Mouse (Mus musculus): ENCODE results near the gene Lypd6.

Gene Lypd6

DNA sequence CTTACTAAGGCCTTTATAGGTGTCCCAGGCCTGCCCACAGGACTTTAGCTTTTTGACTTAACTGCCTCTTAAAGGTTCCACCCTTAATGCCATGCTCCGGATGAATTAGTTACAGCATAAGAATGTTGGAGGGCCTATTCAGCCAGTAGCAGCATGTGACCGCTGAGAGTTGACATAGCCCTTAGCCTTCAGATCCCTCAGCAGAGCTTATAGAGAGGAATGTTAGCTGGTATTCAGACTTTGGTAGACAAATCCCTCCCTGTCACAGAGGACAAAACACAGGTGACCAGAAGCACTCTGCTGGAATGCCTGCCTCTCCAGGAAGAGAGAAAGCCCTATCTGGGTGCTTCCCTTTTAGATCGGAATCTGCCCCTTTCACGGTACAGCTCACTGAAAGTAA, 109.5 kb downstream of the Lypd6 start:
- DNase-seq = no peak

DNA sequence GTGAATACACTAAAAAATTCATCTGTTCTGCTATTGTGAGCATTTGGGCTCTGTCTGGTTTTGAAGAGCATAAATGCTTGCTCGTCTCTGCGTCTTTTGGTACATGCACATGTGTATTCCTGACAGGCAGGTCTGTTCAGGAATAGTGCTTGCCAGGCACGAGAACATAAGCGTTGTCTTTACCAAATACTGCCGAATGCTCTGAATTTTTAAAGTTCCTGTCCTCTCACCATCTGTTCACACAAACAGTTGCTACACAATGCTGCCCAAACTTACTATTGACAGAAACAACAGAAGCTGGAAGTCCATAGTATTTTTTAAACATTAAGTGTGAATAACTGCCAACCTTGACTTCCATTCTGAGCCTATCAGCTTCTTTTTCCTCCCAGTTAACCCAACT, 112.9 kb downstream of the Lypd6 start:
- no peak for DNase-seq

DNA sequence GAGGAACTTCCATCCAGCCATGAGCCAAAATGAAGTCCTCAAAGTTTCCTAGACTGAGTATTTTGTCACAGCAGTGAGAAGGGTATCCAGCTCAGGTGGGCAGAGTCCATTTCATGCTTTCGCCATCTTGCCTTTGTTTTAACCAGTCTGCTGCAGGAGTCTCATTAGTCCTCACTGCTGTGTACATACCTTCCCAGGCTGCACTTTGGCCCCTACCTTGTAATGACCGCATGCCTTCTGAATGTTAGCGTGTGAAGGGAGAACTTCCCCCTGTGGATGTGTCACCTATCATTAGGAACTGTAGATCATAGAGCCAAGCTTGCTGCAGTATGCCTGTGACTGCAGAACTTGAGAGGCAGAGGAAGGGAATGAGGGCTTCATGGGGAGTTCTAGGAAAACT, 114.2 kb downstream of the Lypd6 start:
- DNase-seq = no peak

DNA sequence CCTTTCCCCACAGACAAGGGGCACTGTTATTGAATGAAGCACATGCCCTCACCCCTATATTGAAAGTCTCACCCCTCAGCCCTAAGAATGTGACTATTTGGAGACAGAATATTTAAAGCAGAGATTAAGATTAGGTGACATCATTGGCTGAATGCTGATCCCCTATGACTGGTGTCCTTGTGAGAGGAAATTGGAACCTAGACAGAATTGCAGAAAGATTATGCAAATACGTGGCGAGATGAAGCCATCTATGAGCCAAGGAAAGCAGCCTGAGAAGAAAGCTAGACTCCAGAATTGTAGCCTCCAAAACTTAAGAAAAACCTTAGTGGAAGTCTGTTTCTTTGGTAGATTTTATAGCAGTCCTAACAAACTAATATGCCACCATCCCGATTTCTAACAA, 115.1 kb downstream of the Lypd6 start:
- no peak for DNase-seq

DNA sequence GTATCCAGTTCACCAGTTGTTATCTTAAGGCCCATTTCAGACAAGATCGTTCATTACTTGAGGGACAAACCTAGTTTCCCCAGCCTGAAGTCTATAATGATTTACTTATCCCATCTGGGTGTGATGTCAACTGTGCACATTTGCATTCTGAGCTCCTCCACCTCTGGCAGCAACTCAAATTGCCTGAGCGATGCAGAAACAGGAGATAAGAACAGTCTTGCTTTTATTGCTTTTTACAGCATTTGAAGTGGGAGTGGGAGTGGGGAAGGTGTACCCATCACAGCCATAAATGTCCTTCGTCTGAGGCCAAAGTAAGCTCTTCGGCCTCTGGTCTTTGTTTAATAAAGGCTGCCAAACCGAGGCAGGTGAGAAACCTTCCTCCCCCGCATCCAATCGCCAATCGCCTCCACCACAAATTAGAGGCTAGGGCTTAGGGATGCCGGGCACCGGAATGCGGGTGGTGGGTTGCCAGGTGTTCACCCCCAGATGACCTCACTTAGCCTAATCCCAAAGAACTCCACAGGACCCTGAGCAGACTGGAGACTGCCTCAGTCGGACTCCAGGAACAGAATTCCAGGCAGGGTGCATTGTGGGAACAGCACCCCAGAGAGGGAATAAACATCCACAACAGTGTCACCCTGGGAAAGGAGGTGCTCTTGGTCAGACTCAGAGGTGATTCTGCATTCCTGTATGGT, 120.6 kb downstream of the Lypd6 start:
- no peak for DNase-seq

DNA sequence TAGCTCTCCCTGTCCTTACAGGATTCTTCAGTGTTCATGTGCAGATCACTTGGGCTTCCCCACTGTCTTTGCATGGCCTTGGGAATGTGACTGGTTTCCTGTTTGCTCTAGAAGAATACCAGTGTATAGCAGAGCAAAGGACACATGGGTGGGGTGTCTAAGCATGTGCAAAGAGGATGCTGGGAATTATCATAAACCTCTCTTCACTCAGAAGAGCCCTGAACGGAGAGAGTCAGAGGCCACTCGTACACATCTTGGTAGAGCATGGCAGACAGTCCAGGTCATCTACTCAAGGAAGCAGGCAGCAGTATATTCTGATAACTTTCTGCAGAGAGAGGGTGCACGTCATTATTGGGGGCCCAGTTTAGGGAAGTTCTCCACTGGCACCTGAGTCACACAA, 122.6 kb downstream of the Lypd6 start:
- DNase-seq = no peak

DNA sequence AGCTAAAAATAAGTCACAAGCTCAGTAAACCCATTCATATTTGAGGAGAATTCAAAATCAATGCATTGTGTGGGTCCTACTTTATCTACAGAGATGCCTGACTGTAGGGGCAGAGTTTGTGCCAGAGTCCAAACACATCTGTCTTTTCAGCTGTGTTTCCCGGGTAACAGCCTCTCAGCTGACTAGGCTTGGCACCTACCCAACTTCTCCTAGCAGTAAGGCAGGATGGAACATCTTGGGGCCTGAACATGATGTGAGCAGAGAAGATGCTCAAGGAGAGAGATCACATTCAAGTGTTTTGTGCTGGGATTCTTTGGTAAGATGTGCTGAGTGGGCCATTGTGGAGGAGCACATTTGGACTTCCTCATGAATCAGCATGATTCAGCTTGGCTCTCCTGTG, 130.5 kb downstream of the Lypd6 start:
- DNase-seq = no peak

DNA sequence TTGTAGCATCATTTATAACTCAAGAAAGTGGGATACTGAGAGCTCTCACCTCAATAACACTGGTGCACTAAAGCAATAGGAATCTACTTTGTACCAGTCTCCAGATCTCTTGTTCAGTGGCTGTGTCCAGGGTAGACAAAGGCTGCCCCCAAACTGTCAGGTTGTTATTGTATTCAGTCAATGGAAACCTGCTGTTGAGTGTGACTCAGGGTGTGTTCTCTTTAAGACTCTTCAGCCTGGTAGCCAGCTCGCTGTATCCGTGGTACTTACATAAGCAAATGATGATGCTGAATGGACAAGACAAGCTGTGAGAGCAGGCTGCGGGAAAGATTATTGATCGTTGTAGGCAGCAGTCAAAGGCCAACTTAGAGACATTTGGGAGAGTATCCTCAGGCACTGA, 131.6 kb downstream of the Lypd6 start:
- no peak for DNase-seq

DNA sequence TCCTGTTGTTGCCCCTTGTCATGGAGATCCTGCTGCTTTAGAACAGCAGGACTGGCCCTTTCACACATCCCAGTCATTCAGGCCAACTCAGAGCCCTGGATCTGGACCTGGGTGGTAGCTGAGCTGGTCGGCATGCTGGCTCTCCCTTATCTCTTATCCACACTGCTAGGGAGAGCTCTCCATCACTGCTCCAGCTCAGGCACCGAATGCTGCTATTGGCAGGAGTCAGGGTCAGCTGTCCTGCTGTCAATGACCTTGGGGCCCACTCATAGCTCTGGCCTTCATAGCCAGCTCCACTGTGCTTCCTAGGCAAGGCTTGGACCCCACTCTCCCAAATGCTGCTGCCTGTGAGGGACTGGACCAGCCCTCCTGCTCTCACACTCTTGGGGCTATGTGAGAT, 134.3 kb downstream of the Lypd6 start:
- no peak for DNase-seq

DNA sequence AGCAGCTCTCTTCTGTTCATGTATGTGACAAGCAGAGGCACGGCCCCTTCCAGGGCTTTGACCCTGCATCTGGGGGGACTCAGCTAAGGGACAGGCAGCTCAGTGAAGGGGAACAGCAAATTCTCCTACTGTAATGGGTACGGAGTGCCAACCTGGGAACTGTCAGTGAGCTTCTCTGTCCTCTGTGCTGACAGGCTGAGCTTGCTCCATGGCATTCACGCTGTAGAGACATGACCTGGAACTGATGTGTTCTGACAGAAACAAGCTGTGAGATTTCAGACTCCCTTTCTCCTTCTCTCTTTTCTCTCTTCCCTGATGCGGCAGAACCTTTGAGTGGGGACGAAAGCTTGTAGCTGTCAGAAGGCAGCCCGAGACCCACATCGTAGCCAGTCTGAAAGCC, 154.3 kb downstream of the Lypd6 start:
- no peak for DNase-seq

DNA sequence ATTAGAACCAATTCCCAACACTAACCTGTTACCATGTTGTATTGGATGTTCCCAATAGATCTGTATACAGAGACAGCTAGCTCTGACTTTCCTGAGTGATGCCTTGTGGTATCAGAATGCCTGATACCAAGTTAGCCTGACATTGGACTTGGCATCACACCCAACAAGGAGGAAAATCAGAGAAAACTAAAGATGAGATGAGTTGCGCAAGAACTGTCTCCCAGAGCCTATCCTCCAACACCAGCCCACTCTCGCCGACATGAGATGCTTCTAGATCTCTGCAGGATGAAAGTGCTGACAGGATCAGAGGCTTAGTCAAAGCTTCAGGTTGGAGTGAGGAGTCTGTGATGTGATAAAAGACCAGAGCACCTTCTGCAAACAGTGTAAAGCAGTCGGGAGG, 158.8 kb downstream of the Lypd6 start:
- DNase-seq = no peak

DNA sequence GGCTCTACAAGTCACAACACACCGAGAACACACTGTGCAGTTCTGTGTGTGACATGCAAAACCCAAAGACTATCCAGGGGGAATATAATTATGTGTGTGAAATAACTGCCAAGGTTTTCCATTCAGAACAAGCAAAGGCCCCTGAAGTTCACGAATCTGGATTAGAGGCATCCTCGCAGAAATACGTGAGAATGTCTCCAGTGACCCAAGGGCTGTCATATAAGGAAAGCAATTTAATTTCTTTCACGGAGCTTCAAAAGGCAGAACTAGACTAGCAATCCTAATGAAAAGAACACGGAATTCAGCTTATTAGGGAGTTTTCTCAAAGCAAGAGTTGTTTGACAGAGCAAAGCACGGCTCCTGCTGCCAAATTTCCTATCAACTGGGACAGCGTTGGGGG, 167.3 kb downstream of the Lypd6 start:
- no peak for DNase-seq
